Mouse (Mus musculus) frontal cortex, adult 2 months (tissue): ENCODE results near the gene Zic3. TPM values are rescaled to one million over a fixed set of nuclear protein-coding genes. Genes with fewer than 3 reads are reported as not detected.

Experiments
- DNase-seq, 2 experiments: peaks; one replicate each; pipeline ENCODE4 v3.0.0; 2022; ENCODE audit warnings: low spot score in 1 of 2; ENCODE audit errors: extremely low spot score in 1 of 2
- polyA plus RNA-seq: library from polyadenylated mRNA; depleted of rRNA; stranded (reverse); fragments of >200 nt; gene quantifications from 2 replicates; pipeline ENCODE4 v1.2.3, GENCODE M21; 2012

Gene Zic3
- polyA plus RNA-seq, 1 experiment, result 6.7 TPM

- no peak for DNase-seq
Measured at GRCm38 (mm10) chrX:58039703-58040102, 17.2 kb downstream of the Zic3 start.

- DNase-seq, result no peak
Measured at GRCm38 (mm10) chrX:58041865-58042264, 19.4 kb downstream of the Zic3 start.

- DNase-seq, result no peak
Measured at GRCm38 (mm10) chrX:58042512-58042911, 20.0 kb downstream of the Zic3 start.
